Comparison of ENCODE assay signal across 8 mouse cellular contexts in genomic region chr5:112215801-112216251, GRCm38 (mm10). TPM values are rescaled to one million over a fixed set of nuclear protein-coding genes. Genes with fewer than 3 reads are reported as not detected.
DNase-seq lines count a peak whose midpoint lies in the region; ATAC-seq and TF ChIP-seq lines count a peak whose summit lies in the region.

No protein-coding gene starts in this region.

- H3K4me1 ChIP-seq in lung, embryonic 16.5 days (replicated peaks; ENCODE audit: control insufficient read depth, insufficient read depth, low read length) = peaks cover 2% of the 10 kb centered on the region; the same call in 1 of the 2 replicates
- 0 out of 2 replicates have a peak, but pooled peaks cover 3% of the 10 kb centered on the region for H3K4me1 ChIP-seq in intestine, postnatal 0 days (replicated peaks; ENCODE audit: control insufficient read depth, insufficient read depth, low read length)
- 0 out of 2 replicates have a peak, but pooled peaks cover 7% of the 10 kb centered on the region for H3K4me1 ChIP-seq in stomach, embryonic 14.5 days (ENCODE audit: control insufficient read depth, insufficient read depth, low read length)

- peak overlapping the region; percentile 37; the same call in 1 of the 2 replicates for H3K4me2 ChIP-seq in lung, embryonic 16.5 days (ENCODE audit: low read depth, low read length)
- peak overlapping the region; percentile 10; the same call in 1 of the 2 replicates for H3K4me2 ChIP-seq in intestine, postnatal 0 days (replicated peaks; ENCODE audit: low read depth)
- peak overlapping the region; percentile 26 for H3K4me2 ChIP-seq in stomach, embryonic 14.5 days (replicated peaks; ENCODE audit: low read depth, low read length)

- WGBS in lung, embryonic 16.5 days = 39% methylated on average over 9 of the region's 9 CpGs
- 61% methylated on average over 9 of the region's 9 CpGs for WGBS in intestine, postnatal 0 days
- WGBS in stomach, embryonic 14.5 days = 40% methylated on average over 9 of the region's 9 CpGs

- TF ChIP-seq CTCF in intestine, postnatal 0 days (IDR thresholded peaks at IDR 0.05; ENCODE audit: low read depth) = no peak

- H3K27ac ChIP-seq in lung, embryonic 16.5 days (ENCODE audit: low read length) = peak overlapping the region; percentile 10
- no peak overlapping the region for H3K27ac ChIP-seq in intestine, postnatal 0 days (ENCODE audit: low read depth, low read length)
- H3K27ac ChIP-seq in stomach, embryonic 14.5 days (ENCODE audit: low read length) = peak overlapping the region; percentile 63

- peak; percentile 29 for ATAC-seq in frontal cortex, adult (ENCODE audit: low TSS enrichment)
- no peak for ATAC-seq in lung, embryonic 16.5 days (ENCODE audit: low read depth)
- ATAC-seq in intestine, postnatal 0 days = no peak
- ATAC-seq in stomach, embryonic 14.5 days (ENCODE audit: insufficient number of reproducible peaks, insufficient read depth, low FRiP score, low read depth) = no peak
- no peak for ATAC-seq in erythroid progenitor cell, adult 5-6 weeks (replicated peaks; ENCODE audit: low FRiP score, poor library complexity, severe bottlenecking)

- H3K9ac ChIP-seq in lung, embryonic 16.5 days (ENCODE audit: low read length) = no peak overlapping the region
- H3K9ac ChIP-seq in intestine, postnatal 0 days (ENCODE audit: low read depth, low read length) = no peak overlapping the region
- no peak overlapping the region for H3K9ac ChIP-seq in stomach, embryonic 14.5 days (replicated peaks; ENCODE audit: low read depth, low read length)

- no peaks in the 10 kb centered on the region for H3K9me3 ChIP-seq in lung, embryonic 16.5 days (ENCODE audit: control insufficient read depth, low read length)
- no peaks in the 10 kb centered on the region for H3K9me3 ChIP-seq in intestine, postnatal 0 days (ENCODE audit: control insufficient read depth)
- H3K9me3 ChIP-seq in stomach, embryonic 14.5 days (ENCODE audit: control insufficient read depth, low read depth, low read length) = no peaks in the 10 kb centered on the region

- H3K27me3 ChIP-seq in lung, embryonic 16.5 days (ENCODE audit: control insufficient read depth, insufficient read depth, low read depth, low read length) = no peaks in the 10 kb centered on the region
- H3K27me3 ChIP-seq in intestine, postnatal 0 days (replicated peaks; ENCODE audit: control insufficient read depth, insufficient read depth, low read length) = no peaks in the 10 kb centered on the region
- H3K27me3 ChIP-seq in stomach, embryonic 14.5 days (ENCODE audit: control insufficient read depth, insufficient read depth, low read length) = no peaks in the 10 kb centered on the region

- no peak overlapping the region for H3K4me3 ChIP-seq in lung, embryonic 16.5 days (ENCODE audit: low read length)
- no peak overlapping the region for H3K4me3 ChIP-seq in intestine, postnatal 0 days (ENCODE audit: low read depth, low read length)
- H3K4me3 ChIP-seq in stomach, embryonic 14.5 days (ENCODE audit: low read depth, low read length) = no peak overlapping the region

- no peak for DNase-seq in frontal cortex, postnatal 14 days (ENCODE audit: low spot score in 2 of 2)
- no peak for DNase-seq in lung, postnatal 36 days
- DNase-seq in thymus, postnatal 14 days = no peak

- H3K36me3 ChIP-seq in lung, embryonic 16.5 days (ENCODE audit: control insufficient read depth, insufficient read depth, low read length) = no peaks in the 10 kb centered on the region
- H3K36me3 ChIP-seq in intestine, postnatal 0 days (ENCODE audit: control insufficient read depth, insufficient read depth) = no peaks in the 10 kb centered on the region
- H3K36me3 ChIP-seq in stomach, embryonic 14.5 days (ENCODE audit: control insufficient read depth, insufficient read depth, low read length) = no peaks in the 10 kb centered on the region

RNA-seq across cellular contexts. Expression of gene Cryba4, which starts 36.5 kb away (rescaled TPM):
- 0.84 and 1.0 TPM in 2 replicates for polyA plus RNA-seq in lung, embryonic 16.5 days (2015; fragmentation: Nextera tagmentation; extraction: Ambion mirVana)
- polyA plus RNA-seq in intestine, postnatal 0 days (2015; fragmentation: Nextera tagmentation; extraction: Ambion mirVana) = 1.1 and 1.3 TPM in 2 replicates
- polyA plus RNA-seq in stomach, embryonic 14.5 days (2014; fragmentation: Nextera tagmentation; extraction: Ambion mirVana) = 2.6 and 2.7 TPM in 2 replicates
- total RNA-seq in erythroid progenitor cell, adult 5-6 weeks (2015; ENCODE audit: low replicate concordance) = not detected in 2 replicates
- total RNA-seq in erythroid progenitor cell, adult 5-6 weeks (2017; ENCODE audit: low replicate concordance) = not detected in 2 replicates

RNA-seq across cellular contexts. Expression of gene Crybb1, which starts 39.8 kb away (rescaled TPM):
- polyA plus RNA-seq in lung, embryonic 16.5 days (2015; fragmentation: Nextera tagmentation; extraction: Ambion mirVana) = 3.1 and 3.5 TPM in 2 replicates
- 0.22 and 0.34 TPM in 2 replicates for polyA plus RNA-seq in intestine, postnatal 0 days (2015; fragmentation: Nextera tagmentation; extraction: Ambion mirVana)
- 2.2 and 3.1 TPM in 2 replicates for polyA plus RNA-seq in stomach, embryonic 14.5 days (2014; fragmentation: Nextera tagmentation; extraction: Ambion mirVana)
- total RNA-seq in erythroid progenitor cell, adult 5-6 weeks (2015; ENCODE audit: low replicate concordance) = not detected in 2 replicates
- not detected in 2 replicates for total RNA-seq in erythroid progenitor cell, adult 5-6 weeks (2017; ENCODE audit: low replicate concordance)
